Mouse (Mus musculus) neural tube, embryonic 10.5 days (tissue): Measurements from ENCODE around the gene Metrnl.

Experiments used
- DNase-seq: peaks from one replicate; pipeline ENCODE4 v3.0.0-alpha.2; 2017; ENCODE audit warnings: low spot score; ENCODE audit errors: extremely low spot score

Gene Metrnl

DNA sequence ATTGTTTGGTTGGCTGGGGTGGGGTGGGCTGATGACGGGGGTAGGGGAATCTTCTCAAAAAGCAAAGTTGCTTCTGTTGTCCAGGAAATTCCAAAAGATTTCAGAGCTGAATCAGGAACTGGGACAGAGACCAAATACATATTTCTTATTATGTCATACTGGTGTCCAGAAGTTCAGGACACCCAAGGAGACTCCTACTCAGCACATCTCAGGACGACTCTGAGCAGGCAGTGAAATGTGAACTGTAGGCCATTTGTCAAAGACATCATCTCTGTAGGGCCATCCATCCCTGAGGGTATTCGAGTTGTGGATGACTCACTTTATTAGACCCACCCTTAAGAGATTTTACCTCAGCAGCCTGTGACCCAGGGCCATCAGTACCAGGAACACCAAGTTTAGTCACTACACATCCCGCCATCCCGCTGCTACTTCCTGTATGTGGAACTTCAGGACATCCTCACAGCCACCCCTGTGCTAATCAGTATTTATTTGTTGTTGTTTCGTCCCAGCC lies 15.8 kb upstream of the Metrnl start:
- no peak for DNase-seq

DNA sequence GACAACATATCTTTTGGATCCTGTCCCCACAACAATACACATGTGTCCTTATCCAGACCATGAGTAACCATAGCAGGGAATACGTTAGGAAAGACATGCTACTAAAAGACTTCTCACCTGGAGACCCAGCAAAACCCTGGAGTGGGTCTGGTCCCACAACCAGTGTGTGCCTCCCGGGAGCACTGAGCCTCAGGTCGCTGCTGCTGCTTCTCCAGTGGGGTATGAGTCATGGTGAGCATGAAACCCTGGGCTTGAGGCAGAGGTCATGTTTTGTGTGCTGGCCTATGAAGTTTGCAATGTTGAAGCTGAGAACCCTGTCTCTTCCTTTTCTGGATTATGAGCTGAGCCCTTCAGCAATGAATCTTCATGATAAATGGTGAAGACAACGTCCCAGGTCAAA lies 15.3 kb upstream of the Metrnl start:
- no peak for DNase-seq

- DNase-seq: no peak
Observed at GRCm38 (mm10) chr11:121686674-121687073, 14.7 kb upstream of the Metrnl start.

GRCm38 (mm10) chr11:121688024-121688423 lies 13.3 kb upstream of the Metrnl start:
- DNase-seq: no peak

DNA sequence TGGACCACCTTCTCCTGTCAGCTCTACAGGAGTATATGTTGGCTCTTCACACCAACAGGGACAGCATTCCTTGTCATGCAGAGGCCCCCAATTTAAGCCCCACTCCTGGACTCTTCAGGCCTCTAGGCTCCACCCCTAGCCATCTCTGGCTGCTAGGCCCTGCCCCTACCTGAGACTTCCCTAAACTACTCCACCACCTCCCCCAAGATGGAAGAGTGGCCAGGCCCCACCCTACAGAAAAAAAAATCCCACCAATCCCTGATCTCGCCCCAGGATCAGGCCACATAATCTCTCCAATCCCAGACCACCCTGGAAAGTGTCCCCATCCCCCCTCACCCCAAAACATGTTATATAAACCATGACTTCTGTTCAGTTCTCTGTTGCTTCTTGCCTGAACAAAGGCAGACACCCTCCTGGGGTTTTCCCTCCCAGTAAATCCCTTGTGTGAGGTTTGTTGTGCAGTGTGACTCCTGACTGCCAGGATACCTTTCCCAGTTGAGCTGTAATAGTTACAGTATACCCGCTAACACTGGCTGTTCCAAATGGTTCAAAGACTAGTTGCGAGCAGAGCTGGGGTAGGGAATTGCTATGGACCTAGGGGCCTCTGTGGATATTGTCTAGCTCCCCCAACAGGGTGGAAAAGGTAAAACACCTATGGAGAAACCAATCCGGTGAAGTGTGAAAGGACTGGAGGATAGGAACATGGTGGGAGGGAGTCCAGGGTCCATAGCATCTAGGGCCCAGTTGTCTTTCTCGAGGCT lies 5.9 kb upstream of the Metrnl start:
- no peak for DNase-seq

- DNase-seq: no peak
Observed at GRCm38 (mm10) chr11:121697271-121697670, 4.1 kb upstream of the Metrnl start.

DNA sequence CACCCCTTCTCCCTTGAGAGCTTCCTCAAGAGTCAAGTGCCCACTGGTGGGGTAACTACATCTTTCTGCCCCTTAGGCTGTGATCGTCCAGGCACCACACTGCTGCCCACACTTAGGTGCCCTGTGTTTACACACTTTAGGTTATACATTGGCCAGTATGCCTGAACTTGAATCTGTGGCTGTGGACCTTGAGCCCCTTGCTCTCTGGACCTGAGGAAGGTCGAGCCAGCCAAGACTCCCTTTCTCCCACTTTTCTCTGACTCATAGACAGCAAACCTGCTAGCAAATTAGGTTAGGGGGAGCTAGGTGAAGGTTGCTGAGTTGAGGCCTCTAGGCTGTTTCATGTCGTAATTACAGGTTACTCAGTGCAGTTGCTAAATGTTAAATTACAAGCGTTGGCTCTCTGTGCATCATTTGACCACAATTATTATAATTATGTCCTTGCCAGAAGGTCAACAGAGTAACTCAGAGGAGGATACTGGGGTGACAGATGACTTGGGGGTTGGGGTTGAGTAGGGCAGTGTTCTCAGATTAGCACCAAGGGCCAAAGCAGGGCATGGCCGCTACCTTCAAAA lies 2.9 kb upstream of the Metrnl start:
- DNase-seq: no peak

DNA sequence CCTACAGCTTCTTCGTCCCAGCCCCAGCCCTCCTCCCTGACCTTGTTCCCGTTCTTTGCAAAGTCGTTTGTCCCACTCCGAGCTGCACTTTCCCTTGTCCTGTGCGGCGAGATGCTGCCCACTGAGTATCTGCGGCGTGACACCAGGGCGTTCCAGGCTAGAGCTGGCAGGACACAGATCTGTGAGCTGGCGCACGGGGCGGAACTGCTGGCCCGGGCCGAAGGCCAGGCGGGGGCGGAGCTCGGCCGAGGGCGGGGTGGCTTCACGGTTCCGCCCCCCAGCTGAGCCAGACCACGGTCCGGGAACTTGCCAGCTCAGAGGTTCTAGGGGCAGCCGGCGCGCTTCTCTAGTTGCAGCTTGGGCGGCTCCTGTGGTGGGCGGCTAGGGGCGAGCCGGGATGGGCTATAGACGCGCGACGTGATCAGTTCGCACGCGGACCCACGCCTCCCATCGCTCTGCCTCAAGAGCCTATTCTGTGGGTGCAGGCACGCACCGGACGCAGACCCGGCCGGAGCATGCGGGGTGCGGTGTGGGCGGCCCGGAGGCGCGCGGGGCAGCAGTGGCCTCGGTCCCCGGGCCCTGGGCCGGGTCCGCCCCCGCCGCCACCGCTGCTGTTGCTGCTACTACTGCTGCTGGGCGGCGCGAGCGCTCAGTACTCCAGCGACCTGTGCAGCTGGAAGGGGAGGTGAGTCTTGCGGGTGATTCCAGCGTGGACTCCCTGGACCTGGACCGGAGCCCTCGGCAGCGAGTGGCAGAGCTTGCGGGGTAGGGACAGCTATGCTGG lies 959 bp downstream of the Metrnl start:
- DNase-seq: peak; percentile 80

- peak; percentile 54 for DNase-seq
Observed at GRCm38 (mm10) chr11:121702895-121703618, 1.7 kb downstream of the Metrnl start.

DNA sequence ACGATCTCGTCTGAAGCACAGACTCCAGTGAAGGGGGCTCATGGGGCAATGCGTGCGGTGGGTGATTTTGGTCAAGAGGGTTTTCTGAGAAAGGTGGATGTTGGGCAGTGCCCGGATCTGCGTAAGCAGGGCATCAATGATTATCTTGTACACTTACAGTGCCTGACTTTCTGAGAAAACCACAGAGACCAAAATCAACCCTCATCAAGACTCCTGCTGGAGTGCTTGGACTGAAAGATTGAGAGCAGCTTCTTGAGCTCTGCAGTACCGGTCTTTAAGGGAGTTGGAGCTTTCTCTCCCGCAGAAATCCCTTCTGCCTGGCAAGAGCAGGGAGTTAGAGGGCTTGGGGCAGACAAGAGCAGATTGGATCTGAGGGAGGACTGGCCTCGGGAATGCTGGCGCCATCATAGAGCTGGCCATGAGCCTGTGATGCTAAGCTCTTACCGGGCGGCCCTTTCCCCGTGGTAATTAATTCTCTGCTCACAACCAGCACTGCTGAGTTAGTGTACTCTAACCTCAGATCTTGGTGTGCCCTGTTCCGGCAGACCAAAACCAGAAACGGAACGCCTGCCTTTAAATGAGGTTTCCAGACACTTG lies 2.4 kb downstream of the Metrnl start:
- DNase-seq: no peak

DNA sequence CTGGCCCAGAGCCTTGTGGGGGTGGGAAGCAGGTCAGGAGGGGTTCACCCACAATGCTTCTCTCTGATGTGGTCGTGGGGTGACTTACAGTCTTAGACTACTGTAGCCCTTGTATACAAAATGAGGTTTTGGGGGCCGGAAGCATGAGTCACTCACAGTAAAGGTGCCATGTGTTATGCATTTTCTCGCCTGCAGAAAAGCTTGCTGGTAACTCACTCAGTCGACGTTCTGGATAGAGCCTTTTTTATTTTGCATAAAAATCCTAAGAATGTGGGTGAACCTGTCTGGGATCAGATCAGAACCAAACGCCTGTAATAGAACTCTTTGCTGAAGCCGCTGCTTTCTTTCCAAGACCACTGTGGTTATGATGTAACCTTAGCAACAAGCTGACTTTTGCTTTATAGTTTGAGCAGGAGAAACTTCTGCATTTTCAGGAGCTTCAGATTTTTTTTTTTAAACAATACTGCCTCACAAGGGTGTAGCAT lies 5.2 kb downstream of the Metrnl start:
- no peak for DNase-seq

DNA sequence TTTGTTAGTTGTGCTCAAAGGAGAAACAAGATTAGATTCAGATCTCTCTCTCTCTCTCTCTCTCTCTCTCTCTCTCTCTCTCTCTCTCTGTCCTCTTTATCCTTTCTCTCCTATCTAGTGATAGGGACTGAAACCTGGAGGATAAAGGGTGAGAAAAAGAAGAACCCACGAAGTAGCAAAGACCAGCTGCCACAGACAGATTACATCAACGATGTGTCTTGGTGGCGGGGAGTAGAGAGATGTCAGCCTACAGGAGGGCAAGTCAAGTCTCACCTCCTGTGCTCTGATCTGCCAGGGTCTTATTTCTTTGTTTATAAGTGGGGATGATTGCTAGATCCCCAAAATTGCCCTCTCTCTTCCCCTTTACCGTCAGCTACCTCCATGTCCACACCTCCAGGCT lies 7.9 kb downstream of the Metrnl start:
- DNase-seq: no peak

DNA sequence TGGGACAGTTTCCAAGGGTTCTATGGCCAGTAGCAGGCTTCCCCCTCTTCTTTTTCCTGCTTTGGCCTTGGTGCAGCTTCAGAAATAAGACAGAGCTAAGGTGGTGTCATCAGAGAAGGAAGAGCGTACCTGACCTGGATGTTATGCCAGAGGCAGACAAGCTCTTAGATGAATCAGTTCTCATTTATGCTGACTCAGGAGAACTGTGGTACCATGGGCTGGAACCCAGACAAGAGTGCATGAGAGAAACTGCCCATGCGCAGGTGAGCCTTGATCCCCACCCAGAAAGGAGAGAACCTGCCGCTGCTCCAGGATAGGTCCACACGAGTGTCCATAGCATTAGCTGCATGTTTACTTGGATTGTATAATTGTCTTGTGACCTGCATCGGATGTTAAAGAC lies 8.9 kb downstream of the Metrnl start:
- DNase-seq: no peak

DNA sequence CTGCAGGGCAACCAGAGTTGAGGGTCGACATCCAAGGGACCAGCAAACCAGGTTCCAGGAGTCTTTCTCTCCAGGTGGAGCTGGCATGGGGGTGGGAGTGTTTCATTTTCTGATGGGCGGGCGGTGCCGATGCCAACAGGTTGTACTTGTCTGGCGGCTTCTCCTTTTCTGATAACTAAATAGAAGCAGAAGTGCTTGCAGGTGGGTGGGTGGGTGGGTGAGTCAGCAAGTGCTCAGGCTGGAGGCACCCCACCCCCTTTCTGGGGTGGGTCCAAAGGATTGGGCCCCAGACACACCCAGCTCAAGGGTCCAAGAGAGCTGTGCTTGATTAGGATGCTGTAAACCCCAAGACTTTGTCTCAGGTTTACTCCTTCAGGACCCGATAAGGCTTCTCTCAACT lies 11.6 kb downstream of the Metrnl start:
- DNase-seq: no peak

DNA sequence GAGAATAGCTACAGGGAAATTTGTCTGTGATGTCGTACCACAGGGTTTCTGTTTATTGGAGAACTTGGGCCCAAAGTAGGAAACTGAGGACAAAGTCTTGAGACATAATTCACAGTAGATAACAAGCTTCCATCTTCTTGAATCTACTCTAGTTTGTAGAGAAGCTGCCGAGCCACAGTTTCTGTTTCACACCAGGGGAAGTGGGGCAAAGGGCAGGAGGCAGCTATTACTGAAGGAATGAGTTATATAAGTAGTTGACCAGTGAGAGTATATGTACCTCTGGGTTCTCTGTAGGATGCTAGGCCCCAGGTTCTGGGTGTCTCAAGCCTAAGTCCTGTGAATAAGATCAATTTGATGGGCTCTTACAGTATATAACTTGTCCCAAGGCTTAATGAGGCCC lies 12.2 kb downstream of the Metrnl start:
- no peak for DNase-seq

GRCm38 (mm10) chr11:121714745-121715485 lies 13.6 kb downstream of the Metrnl start:
- DNase-seq: no peak

- no peak for DNase-seq
Observed at GRCm38 (mm10) chr11:121717724-121718123, 16.4 kb downstream of the Metrnl start.

- no peak for DNase-seq
Observed at GRCm38 (mm10) chr11:121720752-121721151, 19.4 kb downstream of the Metrnl start.

DNA sequence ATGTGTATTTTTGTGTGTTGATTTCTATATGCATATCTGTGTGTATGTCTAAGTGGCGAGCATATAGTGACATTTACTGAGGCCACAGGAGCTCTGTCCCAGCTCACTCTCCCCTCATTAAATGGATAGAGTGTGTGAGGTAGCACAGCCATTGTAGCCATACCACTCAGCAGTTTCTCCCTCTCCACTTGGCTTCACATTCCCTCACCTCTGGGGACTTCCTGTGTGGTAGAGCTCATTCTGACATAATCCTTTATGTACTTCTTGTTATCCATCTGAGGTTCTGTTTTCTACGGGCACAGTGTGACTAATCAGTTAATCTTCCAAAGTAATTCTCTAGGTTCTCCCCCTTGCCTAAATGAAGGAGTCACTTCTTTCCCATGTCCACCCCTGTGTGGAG lies 21.1 kb downstream of the Metrnl start:
- no peak for DNase-seq

DNA sequence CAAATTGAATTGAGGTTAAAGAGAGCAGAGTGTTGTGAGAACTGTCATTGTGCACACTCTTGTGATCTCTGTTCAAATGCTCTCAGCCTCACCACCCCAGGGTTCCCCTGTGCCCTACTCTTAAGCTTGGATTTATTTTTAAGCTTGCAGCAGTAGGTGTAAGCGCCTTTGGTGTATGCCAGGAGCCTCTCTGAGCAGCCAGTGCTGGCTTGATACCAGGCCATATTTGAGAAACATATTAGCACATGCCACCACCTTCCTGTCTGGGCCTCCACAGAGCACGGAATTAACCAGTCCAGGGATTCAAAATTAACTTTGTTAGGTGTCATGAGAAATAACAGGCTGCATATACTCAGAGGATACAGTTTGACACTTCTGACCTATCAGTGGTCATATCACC lies 25.3 kb downstream of the Metrnl start:
- DNase-seq: no peak
